In genomic region chr9:97011454-97012195, GRCm38 (mm10) we compare ENCODE assay signal across 8 mouse cellular contexts. TPM values are rescaled to one million over a fixed set of nuclear protein-coding genes. Genes with fewer than 3 reads are reported as not detected.
A peak's percentile ranks its signal among the peaks of the same experiment; 100 is the strongest.
DNase-seq lines count a peak whose midpoint lies in the region; ATAC-seq and TF ChIP-seq lines count a peak whose summit lies in the region.

No protein-coding gene starts in this region.

- WGBS in heart, embryonic 16.5 days, result 65% methylated on average over 15 of the region's 15 CpGs
- WGBS in hindbrain, embryonic 15.5 days, result 25% methylated on average over 15 of the region's 15 CpGs
- WGBS in midbrain, postnatal 0 days, result 30% methylated on average over 15 of the region's 15 CpGs
- 80% methylated on average over 15 of the region's 15 CpGs for WGBS in liver, postnatal 0 days (ENCODE audit: insufficient replicate concordance)

- no peak for ATAC-seq in heart, embryonic 16.5 days (replicated peaks; ENCODE audit: extremely low read depth, insufficient read depth, low FRiP score)
- peak; percentile 28; the same call in 1 of the 2 replicates for ATAC-seq in hindbrain, embryonic 15.5 days (ENCODE audit: low FRiP score, low read depth)
- peak; percentile 42; the same call in 1 of the 2 replicates for ATAC-seq in midbrain, postnatal 0 days (ENCODE audit: low FRiP score)
- ATAC-seq in liver, postnatal 0 days, result no peak

- H3K27ac ChIP-seq in heart, embryonic 16.5 days (ENCODE audit: low read length), result peak overlapping the region; percentile 5; the same call in 1 of the 2 replicates
- peak overlapping the region; percentile 69 for H3K27ac ChIP-seq in hindbrain, embryonic 15.5 days (replicated peaks)
- H3K27ac ChIP-seq in midbrain, postnatal 0 days (ENCODE audit: low read depth, low read length), result peak overlapping the region; percentile 9; the same call in 1 of the 2 replicates
- H3K27ac ChIP-seq in liver, postnatal 0 days (ENCODE audit: low read depth), result no peak overlapping the region

- no peak overlapping the region for H3K4me2 ChIP-seq in heart, embryonic 16.5 days (ENCODE audit: low read depth, low read length)
- peak overlapping the region; percentile 23 for H3K4me2 ChIP-seq in hindbrain, embryonic 15.5 days
- no peak overlapping the region for H3K4me2 ChIP-seq in midbrain, postnatal 0 days (ENCODE audit: low read depth, low read length, poor library complexity, severe bottlenecking)
- H3K4me2 ChIP-seq in liver, postnatal 0 days (ENCODE audit: low read depth, low read length), result no peak overlapping the region

- TF ChIP-seq CTCF in midbrain, postnatal 0 days (IDR thresholded peaks at IDR 0.05), result no peak
- TF ChIP-seq CTCF in liver, postnatal 0 days (IDR thresholded peaks at IDR 0.05; ENCODE audit: low read depth), result no peak

- H3K4me3 ChIP-seq in heart, embryonic 16.5 days (ENCODE audit: low read length), result no peak overlapping the region
- no peak overlapping the region for H3K4me3 ChIP-seq in hindbrain, embryonic 15.5 days
- H3K4me3 ChIP-seq in midbrain, postnatal 0 days (ENCODE audit: low read depth, low read length), result no peak overlapping the region
- H3K4me3 ChIP-seq in liver, postnatal 0 days (ENCODE audit: low read depth, low read length), result no peak overlapping the region

- no peaks in the 10 kb centered on the region for H3K27me3 ChIP-seq in heart, embryonic 16.5 days (ENCODE audit: control insufficient read depth, insufficient read depth, low read length)
- no peaks in the 10 kb centered on the region for H3K27me3 ChIP-seq in hindbrain, embryonic 15.5 days
- no peaks in the 10 kb centered on the region for H3K27me3 ChIP-seq in midbrain, postnatal 0 days (ENCODE audit: insufficient read depth, low read length)
- H3K27me3 ChIP-seq in liver, postnatal 0 days (ENCODE audit: insufficient read depth, low read length), result peaks cover 7% of the 10 kb centered on the region

- no peak for TF ChIP-seq EP300 in liver, postnatal 0 days (IDR thresholded peaks at IDR 0.05; ENCODE audit: low read depth)

- H3K9me3 ChIP-seq in heart, embryonic 16.5 days (replicated peaks; ENCODE audit: control insufficient read depth, low read length), result no peaks in the 10 kb centered on the region; the same call in 1 of the 2 replicates
- peaks cover 11% of the 10 kb centered on the region; the same call in 1 of the 2 replicates for H3K9me3 ChIP-seq in hindbrain, embryonic 15.5 days
- H3K9me3 ChIP-seq in midbrain, postnatal 0 days (ENCODE audit: low read length), result no peaks in the 10 kb centered on the region; the same call in 1 of the 2 replicates
- no peaks in the 10 kb centered on the region for H3K9me3 ChIP-seq in liver, postnatal 0 days (ENCODE audit: low read length)

- intact Hi-C loops in heart, postnatal 36 days (cut with DNase I), result no loop called here

- no peak for DNase-seq in heart, postnatal 36 days
- DNase-seq in brain, adult 2 months (ENCODE audit: low read depth, low spot score), result peak; percentile 48
- DNase-seq in midbrain, postnatal 0 days (ENCODE audit: low spot score), result peak; percentile 81
- no peak for DNase-seq in thymus, postnatal 0 days (ENCODE audit: low spot score)
- DNase-seq in liver, postnatal 0 days, result no peak
- no peak for DNase-seq in embryo, embryonic 10.5 days (ENCODE audit: low spot score)

- 0 out of 2 replicates have a peak overlapping the region, but pooled peaks have one; percentile 27 for H3K9ac ChIP-seq in heart, embryonic 16.5 days (ENCODE audit: low read length)
- no peak overlapping the region for H3K9ac ChIP-seq in hindbrain, embryonic 15.5 days
- no peak overlapping the region for H3K9ac ChIP-seq in midbrain, postnatal 0 days (replicated peaks; ENCODE audit: low read length, poor library complexity, severe bottlenecking)
- H3K9ac ChIP-seq in liver, postnatal 0 days (replicated peaks), result no peak overlapping the region

- peaks cover 4% of the 10 kb centered on the region; the same call in 1 of the 2 replicates for H3K36me3 ChIP-seq in heart, embryonic 16.5 days (ENCODE audit: control insufficient read depth, insufficient read depth)
- H3K36me3 ChIP-seq in hindbrain, embryonic 15.5 days, result no peaks in the 10 kb centered on the region
- no peaks in the 10 kb centered on the region for H3K36me3 ChIP-seq in midbrain, postnatal 0 days (ENCODE audit: insufficient read depth, low read length)
- no peaks in the 10 kb centered on the region for H3K36me3 ChIP-seq in liver, postnatal 0 days (replicated peaks; ENCODE audit: insufficient read depth, low read length)

- peaks cover 43% of the 10 kb centered on the region for H3K4me1 ChIP-seq in heart, embryonic 16.5 days (ENCODE audit: control insufficient read depth, insufficient read depth, low read length)
- peaks cover 58% of the 10 kb centered on the region for H3K4me1 ChIP-seq in hindbrain, embryonic 15.5 days (replicated peaks)
- H3K4me1 ChIP-seq in midbrain, postnatal 0 days (ENCODE audit: insufficient read depth, low read length), result peaks cover 12% of the 10 kb centered on the region
- no peaks in the 10 kb centered on the region for H3K4me1 ChIP-seq in liver, postnatal 0 days (ENCODE audit: insufficient read depth)

RNA-seq across cellular contexts. Expression of gene Spsb4, which starts 7.0 kb away (rescaled TPM):
- polyA plus RNA-seq in heart, embryonic 16.5 days (2015; fragmentation: Nextera tagmentation; extraction: Ambion mirVana), result 53.2 and 53.7 TPM in 2 replicates
- 1 to 10 TPM; 5.1 to 6.1 TPM for total RNA-seq in heart, postnatal 36 days (2021)
- 43.3 and 46.3 TPM in 2 replicates for polyA plus RNA-seq in hindbrain, embryonic 15.5 days (2015; fragmentation: Nextera tagmentation; extraction: Ambion mirVana)
- total RNA-seq in midbrain, postnatal 0 days (2014; rRNA removed), result 37.7 and 38.9 TPM in 2 replicates
- 21.2 and 24.1 TPM in 2 replicates for polyA plus RNA-seq in midbrain, postnatal 0 days (2015; fragmentation: Nextera tagmentation; extraction: Ambion mirVana)
- 1.7 and 2.2 TPM in 2 replicates for polyA plus RNA-seq in thymus, postnatal 0 days (2015; fragmentation: Nextera tagmentation; extraction: Ambion mirVana)
- polyA plus RNA-seq in liver, postnatal 0 days (2015; fragmentation: Nextera tagmentation; extraction: Ambion mirVana), result 0.99 and 1.0 TPM in 2 replicates

Comparison
In these comparisons a context has a peak if more than half of its experiments do, and no peak if none do; other contexts are left out.
1. ATAC-seq: peak in hindbrain, embryonic 15.5 days (single experiment) and midbrain, postnatal 0 days (single experiment); none in heart, embryonic 16.5 days (single experiment) and liver, postnatal 0 days (single experiment).
2. DNase-seq: peak in brain, adult 2 months (single experiment) and midbrain, postnatal 0 days (single experiment); none in heart, postnatal 36 days (0 of 2), thymus, postnatal 0 days (single experiment), liver, postnatal 0 days (single experiment) and embryo, embryonic 10.5 days (single experiment).